ENCODE assay signal across 12 mouse cellular contexts in the genomic region with DNA sequence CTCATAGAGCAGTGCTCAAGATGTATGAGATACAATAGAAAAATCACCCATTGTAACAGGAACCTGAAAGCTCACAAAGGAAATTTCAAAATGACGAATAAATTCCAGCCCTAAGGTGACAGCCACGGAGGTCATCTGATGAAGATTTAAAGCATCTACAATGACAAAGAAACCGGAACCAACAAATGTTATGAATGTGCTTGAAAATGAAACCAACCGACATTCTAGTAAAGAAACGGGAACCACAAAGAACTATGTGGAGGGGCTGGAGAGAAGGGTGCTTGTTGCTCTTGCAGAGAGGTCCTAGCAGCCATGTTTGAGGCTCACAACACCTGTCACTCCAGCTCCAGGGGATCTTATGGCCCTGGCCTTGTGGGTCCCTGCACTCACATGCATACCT. TPM values are rescaled to one million over a fixed set of nuclear protein-coding genes. Genes with fewer than 3 reads are reported as not detected.
DNase-seq lines count a peak whose midpoint lies in the region; ATAC-seq and TF ChIP-seq lines count a peak whose summit lies in the region.
"Had no signal": no experiment of that assay in that cellular context is flagged by ENCODE, and none has a peak within 500 bp of the region (broad histone marks: within the 10 kb centered on the region; RNA-seq: fewer than 3 reads in every experiment).

No protein-coding gene starts in this region.

- TF ChIP-seq EP300 in CH12.LX (IDR thresholded peaks at IDR 0.05; ENCODE audit: low read length): peak; percentile 67; the same call in 1 of the 2 replicates

- peak overlapping the region; percentile 74 for H3K4me2 ChIP-seq in CH12.LX (ENCODE audit: insufficient read depth, low read depth, poor library complexity, severe bottlenecking)
- H3K4me2 ChIP-seq: lung, embryonic 14.5 days had no signal

- no peaks in the 10 kb centered on the region for H3K27me3 ChIP-seq in CH12.LX (replicated peaks)

- in situ Hi-C loops in CH12.LX (cut with MboI; ENCODE audit: low pct_ligation_motif_present, low pct_unique_long_range_greater_than_20kb, low sequenced_read_pairs): no loop called here

- dilution Hi-C loops in CH12.LX (cut with MboI; ENCODE audit: extremely low pct_ligation_motif_present, extremely low pct_unique_long_range_greater_than_20kb, low sequenced_read_pairs): no loop called here

- ATAC-seq in granulocyte monocyte progenitor cell, adult 5-6 weeks (replicated peaks; ENCODE audit: poor library complexity, severe bottlenecking): peak; percentile 93
- ATAC-seq in neutrophil, adult 5-6 weeks (ENCODE audit: extremely low read depth, insufficient number of reproducible peaks, low FRiP score, poor library complexity, severe bottlenecking): peak; percentile 85

- DNase-seq in lung, postnatal 25 days (ENCODE audit: low spot score): peak; percentile 12
- no peak for DNase-seq in lung, postnatal 4 days
- DNase-seq in CH12.LX (ENCODE audit: extremely low read depth): peak; percentile 80
- no peak for DNase-seq in frontal cortex, postnatal 25 days (ENCODE audit: low spot score in 2 of 2)
- DNase-seq in embryo, embryonic 10 days (ENCODE audit: low spot score): no peak
- DNase-seq: lung, embryonic 14.5 days; midbrain, embryonic 14.5 days; right cerebral cortex, postnatal 25 days had no signal

- H3K9ac ChIP-seq in CH12.LX (ENCODE audit: insufficient read depth, low read depth): peak overlapping the region; percentile 36; the same call in 1 of the 2 replicates
- H3K9ac ChIP-seq: lung, embryonic 14.5 days had no signal

- H3K36me3 ChIP-seq in CH12.LX (replicated peaks in 1 of 2; ENCODE audit: control insufficient read depth in 1 of 2, insufficient read depth in 1 of 2, low read length in 1 of 2): no peaks in the 10 kb centered on the region
- H3K36me3 ChIP-seq: G1E had no signal

- H3K9me3 ChIP-seq in CH12.LX (replicated peaks; ENCODE audit: low read length): no peaks in the 10 kb centered on the region
- H3K9me3 ChIP-seq: G1E had no signal

- no peaks in the 10 kb centered on the region for H3K79me2 ChIP-seq in CH12.LX (replicated peaks; ENCODE audit: control insufficient read depth, extremely low read depth, insufficient read depth, poor library complexity, severe bottlenecking)

- TF ChIP-seq CTCF in CH12.LX (conservative IDR thresholded peaks at IDR 0.05 in 1 of 2, IDR thresholded peaks at IDR 0.05 in 1 of 2; ENCODE audit: low read depth in 2 of 2, low read length in 2 of 2): no peak

- TF ChIP-seq RAD21 in CH12.LX (IDR thresholded peaks at IDR 0.05; ENCODE audit: low read depth, low read length): no peak; the same call in 1 of the 2 replicates

- H3K4me3 ChIP-seq in CH12.LX (replicated peaks in 1 of 3; ENCODE audit: low read depth in 2 of 3, low read length in 2 of 3, poor library complexity in 1 of 3): peak overlapping the region in 2 of 3 experiments; percentile 22

- peak overlapping the region; percentile 21; the same call in 1 of the 2 replicates for H3K27ac ChIP-seq in CH12.LX (ENCODE audit: insufficient read depth, low read depth)

- TF ChIP-seq POLR2A in CH12.LX (IDR thresholded peaks at IDR 0.05; ENCODE audit: low read depth, low read length): no peak

- H3K4me1 ChIP-seq in CH12.LX (ENCODE audit: control insufficient read depth in 1 of 2, insufficient read depth in 2 of 2): peaks cover 20 to 53% of the 10 kb centered on the region in 2 experiments

TF ChIP-seq in CH12.LX, 34 proteins besides CTCF, POLR2A, EP300 and RAD21:
- TF ChIP-seq CHD1 (IDR thresholded peaks at IDR 0.05; ENCODE audit: low read depth, low read length): 0 out of 2 replicates have a peak, but pooled peaks have one; percentile 23
- TF ChIP-seq TCF12 (IDR thresholded peaks at IDR 0.05; ENCODE audit: low read depth, low read length): peak; percentile 37; the same call in 1 of the 2 replicates
- TF ChIP-seq IRF4 (IDR thresholded peaks at IDR 0.05; ENCODE audit: low read depth, low read length): peak; percentile 80
- peak; percentile 83 for TF ChIP-seq JUND (conservative IDR thresholded peaks at IDR 0.05; ENCODE audit: low read depth, low read length)
- peak; percentile 55; the same call in 1 of the 2 replicates for TF ChIP-seq MAFK (IDR thresholded peaks at IDR 0.05; ENCODE audit: insufficient replicate concordance, low read length)
- TF ChIP-seq BHLHE40 (IDR thresholded peaks at IDR 0.05; ENCODE audit: low read depth, low read length): peak; percentile 55
- TF ChIP-seq ZNF384 (IDR thresholded peaks at IDR 0.05; ENCODE audit: low read depth, low read length): no peak
- TF ChIP-seq JUN (IDR thresholded peaks at IDR 0.05; ENCODE audit: insufficient read depth, low read depth, low read length): peak; percentile 75
- TF ChIP-seq NRF1 (IDR thresholded peaks at IDR 0.05; ENCODE audit: low read depth, low read length): no peak
- TF ChIP-seq KAT2A (IDR thresholded peaks at IDR 0.05; ENCODE audit: insufficient replicate concordance, low read length): no peak
- peak; percentile 45; the same call in 1 of the 2 replicates for TF ChIP-seq MYC (IDR thresholded peaks at IDR 0.05; ENCODE audit: low read depth, low read length)
- TF ChIP-seq TBP (conservative IDR thresholded peaks at IDR 0.05; ENCODE audit: low read depth, low read length): no peak
- TF ChIP-seq ETS1 (conservative IDR thresholded peaks at IDR 0.05; ENCODE audit: low read depth, low read length): peak; percentile 92
- TF ChIP-seq ELF1 (IDR thresholded peaks at IDR 0.05; ENCODE audit: low read depth, low read length): 0 out of 2 replicates have a peak, but pooled peaks have one; percentile 9

RNA-seq across cellular contexts. Expression of gene Vwa3b, which starts 26.1 kb away (rescaled TPM):
- total RNA-seq in CH12.LX (2012; rRNA removed): not detected in 2 replicates
- not detected in 2 replicates for total RNA-seq in CH12.LX (2014; rRNA removed)
- polyA plus RNA-seq in CH12.LX (2012; ENCODE audit: insufficient read length, low read depth): not detected in 2 replicates
- total RNA-seq in granulocyte monocyte progenitor cell, adult 5-6 weeks (2014; fragmentation: Nextera tagmentation): not detected in 2 replicates
- not detected in 2 replicates for total RNA-seq in granulocyte monocyte progenitor cell, adult 5-6 weeks (2017)
- 0.25 and 0.35 TPM in 2 replicates for total RNA-seq in neutrophil, adult 5-6 weeks (2017)
- polyA plus RNA-seq: G1E; kidney, embryonic 14.5 days; lung, embryonic 14.5 days had no signal

RNA-seq across cellular contexts. Expression of gene Tmem131, which starts 56.8 kb away (rescaled TPM):
- total RNA-seq in CH12.LX (2012; rRNA removed) (10.1 and 11.5 TPM in 2 replicates), CH12.LX (2014; rRNA removed) (8.3 and 9.7 TPM in 2 replicates)
- 31.0 and 39.9 TPM in 2 replicates for polyA plus RNA-seq in CH12.LX (2012; ENCODE audit: insufficient read length, low read depth)
- 30.8 and 35.4 TPM in 2 replicates for total RNA-seq in granulocyte monocyte progenitor cell, adult 5-6 weeks (2014; fragmentation: Nextera tagmentation)
- total RNA-seq in granulocyte monocyte progenitor cell, adult 5-6 weeks (2017): 12.9 and 13.4 TPM in 2 replicates
- 36.6 and 43.4 TPM in 2 replicates for total RNA-seq in neutrophil, adult 5-6 weeks (2017)

Comparison
In these comparisons a context has a peak if more than half of its experiments do, and no peak if none do; other contexts are left out.
1. DNase-seq: peak in lung, postnatal 25 days (single experiment) and CH12.LX (single experiment); none in lung, postnatal 4 days (0 of 2), frontal cortex, postnatal 25 days (0 of 2) and embryo, embryonic 10 days (single experiment).